In the genomic region with DNA sequence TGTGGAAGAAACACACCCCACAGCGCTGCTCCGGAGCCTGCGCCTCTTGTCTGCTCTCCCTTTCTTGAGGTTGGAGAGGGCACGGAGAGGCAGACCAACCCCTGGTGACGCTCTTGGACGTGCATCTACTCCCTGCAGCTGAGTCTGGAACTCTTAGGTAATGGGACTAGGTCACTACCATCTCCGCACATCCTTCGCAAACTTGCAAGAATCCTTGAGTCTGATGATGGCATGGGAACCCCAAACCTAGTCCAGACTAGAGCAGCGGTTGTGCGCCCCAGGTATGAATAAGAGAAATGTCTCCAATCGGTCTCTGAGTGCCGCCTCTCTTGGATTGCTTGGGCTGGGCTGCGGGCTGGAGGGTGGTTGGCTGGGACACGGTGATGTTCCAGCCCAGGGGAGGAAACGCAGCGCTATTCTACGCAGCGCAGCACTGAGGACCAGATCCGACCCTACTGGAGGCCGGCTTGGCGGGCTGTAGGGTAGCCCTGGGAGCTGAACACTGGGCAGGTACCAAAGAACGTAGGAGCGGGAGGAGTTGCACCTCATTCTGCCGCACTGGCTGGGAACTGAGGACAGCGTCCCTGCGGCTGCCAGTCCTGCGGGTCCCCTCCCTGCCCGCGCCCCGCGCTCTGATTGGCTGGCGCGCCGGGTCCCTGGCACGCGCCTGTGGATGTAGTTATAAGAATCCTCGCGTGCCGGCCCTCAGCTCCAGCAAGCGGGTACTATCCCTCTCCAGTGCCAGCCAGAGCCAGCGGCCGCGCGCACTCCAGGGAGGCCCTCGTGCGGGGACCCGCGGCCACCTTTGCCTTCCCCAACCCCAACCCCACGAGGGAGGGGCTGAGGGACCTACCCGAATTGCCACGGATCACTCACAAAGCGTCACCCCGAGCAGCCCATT, we compare ENCODE assay signal across 10 mouse cellular contexts. TPM values are rescaled to one million over a fixed set of nuclear protein-coding genes. Genes with fewer than 3 reads are reported as not detected.
DNase-seq lines count a peak whose midpoint lies in the region; ATAC-seq and TF ChIP-seq lines count a peak whose summit lies in the region.
"Had no signal": no experiment of that assay in that cellular context is flagged by ENCODE, and none has a peak within 500 bp of the region (broad histone marks: within the 10 kb centered on the region; RNA-seq: fewer than 3 reads in every experiment).

Ptf1a (plus strand) TSS at position 733 of the 901 bp plus-strand sequence.

- H3K36me3 ChIP-seq in embryonic facial prominence, embryonic 15.5 days, result no peaks in the 10 kb centered on the region
- no peaks in the 10 kb centered on the region for H3K36me3 ChIP-seq in intestine, postnatal 0 days (ENCODE audit: control insufficient read depth, insufficient read depth)

- H3K4me3 ChIP-seq in layer of hippocampus, adult 2 months, result peak within 1 kb of the TSS; percentile 15; the same call in 1 of the 2 replicates
- H3K4me3 ChIP-seq in embryonic facial prominence, embryonic 15.5 days (replicated peaks), result peak within 1 kb of the TSS; percentile 31
- H3K4me3 ChIP-seq in intestine, postnatal 0 days (ENCODE audit: low read depth, low read length), result peak within 1 kb of the TSS; percentile 11; the same call in 1 of the 2 replicates

- H3K4me2 ChIP-seq in embryonic facial prominence, embryonic 15.5 days (replicated peaks), result peak within 1 kb of the TSS; percentile 49
- 0 out of 2 replicates have a peak within 1 kb of the TSS, but pooled peaks have one; percentile 21 for H3K4me2 ChIP-seq in intestine, postnatal 0 days (replicated peaks; ENCODE audit: low read depth)

- H3K27ac ChIP-seq in layer of hippocampus, adult 2 months, result no peak within 1 kb of the TSS
- H3K27ac ChIP-seq in embryonic facial prominence, embryonic 15.5 days (replicated peaks), result no peak within 1 kb of the TSS
- H3K27ac ChIP-seq in intestine, postnatal 0 days (ENCODE audit: low read depth, low read length), result no peak within 1 kb of the TSS

- TF ChIP-seq CTCF in layer of hippocampus, adult 2 months (conservative IDR thresholded peaks at IDR 0.05), result no peak
- TF ChIP-seq CTCF in intestine, postnatal 0 days (IDR thresholded peaks at IDR 0.05; ENCODE audit: low read depth), result no peak

- H3K4me1 ChIP-seq in embryonic facial prominence, embryonic 15.5 days, result peaks cover 20% of the 10 kb centered on the region
- no peaks in the 10 kb centered on the region for H3K4me1 ChIP-seq in intestine, postnatal 0 days (replicated peaks; ENCODE audit: control insufficient read depth, insufficient read depth, low read length)

- H3K9me3 ChIP-seq in embryonic facial prominence, embryonic 15.5 days (replicated peaks), result no peaks in the 10 kb centered on the region
- H3K9me3 ChIP-seq in intestine, postnatal 0 days (ENCODE audit: control insufficient read depth), result no peaks in the 10 kb centered on the region

- no peak for DNase-seq in layer of hippocampus, adult 2 months (ENCODE audit: low spot score in 2 of 2)
- no peak for DNase-seq in layer of hippocampus, postnatal 25 days (ENCODE audit: extremely low spot score in 1 of 2, low spot score in 1 of 2)
- peak; percentile 57 for DNase-seq in retina, embryonic 14.5 days (ENCODE audit: low spot score)
- no peak for DNase-seq in thymus, postnatal 25 days
- no peak for DNase-seq in frontal cortex, postnatal 10 days (ENCODE audit: low spot score in 2 of 2)
- DNase-seq in thymus, postnatal 14 days, result no peak
- DNase-seq: kidney, postnatal 36 days had no signal

- WGBS in embryonic facial prominence, embryonic 15.5 days, result under 1% methylated on average over 53 of the region's 53 CpGs
- under 1% methylated on average over 47 of the region's 53 CpGs for WGBS in intestine, postnatal 0 days

- no peak for ATAC-seq in embryonic facial prominence, embryonic 15.5 days (ENCODE audit: insufficient number of reproducible peaks, low FRiP score, low TSS enrichment, low read depth)
- ATAC-seq in intestine, postnatal 0 days, result no peak

- peaks cover 96% of the 10 kb centered on the region for H3K27me3 ChIP-seq in embryonic facial prominence, embryonic 15.5 days
- peaks cover 65% of the 10 kb centered on the region for H3K27me3 ChIP-seq in intestine, postnatal 0 days (replicated peaks; ENCODE audit: control insufficient read depth, insufficient read depth, low read length)

- H3K9ac ChIP-seq in embryonic facial prominence, embryonic 15.5 days, result no peak within 1 kb of the TSS
- H3K9ac ChIP-seq in intestine, postnatal 0 days (ENCODE audit: low read depth, low read length), result no peak within 1 kb of the TSS

RNA-seq across cellular contexts. Expression of gene Ptf1a, which starts in this region (rescaled TPM):
- not detected for total RNA-seq in layer of hippocampus, adult 2 months (2021)
- total RNA-seq in layer of hippocampus, postnatal 25 days (2021), result not detected
- polyA plus RNA-seq in embryonic facial prominence, embryonic 15.5 days (2015; fragmentation: Nextera tagmentation; extraction: Ambion mirVana), result not detected in 2 replicates
- polyA plus RNA-seq in intestine, postnatal 0 days (2015; fragmentation: Nextera tagmentation; extraction: Ambion mirVana), result not detected in 2 replicates
- total RNA-seq: common myeloid progenitor, adult 5-6 weeks had no signal
